Mouse (Mus musculus) G1E-ER4 (cell line): ENCODE data around the gene Prkd2. TPM values are rescaled to one million over a fixed set of nuclear protein-coding genes. Genes with fewer than 3 reads are reported as not detected.

ENCODE experiments used
- GATA1 ChIP-seq: IDR thresholded peaks from one replicate; pipeline ENCODE4 v1.8.0; 2012; ENCODE audit warnings: low read length, inconsistent platforms
- polyA plus RNA-seq: library from polyadenylated mRNA; stranded (reverse); fragments of >175 nt; gene quantifications from 2 replicates; pipeline ENCODE4 v1.2.3, GENCODE M21; 2012

The Prkd2 gene
- polyA plus RNA-seq, 1 experiment: 16.1 TPM

- TF ChIP-seq GATA1: no peak
Observed at GRCm38 (mm10) chr7:16819794-16820193, 22.9 kb upstream of the Prkd2 start.

- TF ChIP-seq GATA1: no peak
Observed at GRCm38 (mm10) chr7:16820271-16820763, 22.4 kb upstream of the Prkd2 start.

GRCm38 (mm10) chr7:16821091-16821490 is 21.6 kb upstream of the Prkd2 start:
- no peak for TF ChIP-seq GATA1

GRCm38 (mm10) chr7:16821669-16822101 is 21.0 kb upstream of the Prkd2 start:
- no peak for TF ChIP-seq GATA1

GRCm38 (mm10) chr7:16823734-16824133 is 19.0 kb upstream of the Prkd2 start:
- no peak for TF ChIP-seq GATA1

- TF ChIP-seq GATA1: no peak
Observed at GRCm38 (mm10) chr7:16825785-16826184, 16.9 kb upstream of the Prkd2 start.

GRCm38 (mm10) chr7:16826571-16826970 is 16.1 kb upstream of the Prkd2 start:
- TF ChIP-seq GATA1: no peak

GRCm38 (mm10) chr7:16827274-16827673 is 15.4 kb upstream of the Prkd2 start:
- no peak for TF ChIP-seq GATA1

- no peak for TF ChIP-seq GATA1
Observed at GRCm38 (mm10) chr7:16830449-16830848, 12.3 kb upstream of the Prkd2 start.

GRCm38 (mm10) chr7:16837916-16838803 is 4.5 kb upstream of the Prkd2 start:
- no peak for TF ChIP-seq GATA1

- TF ChIP-seq GATA1: no peak
Observed at GRCm38 (mm10) chr7:16838804-16839426, 3.8 kb upstream of the Prkd2 start.

GRCm38 (mm10) chr7:16839427-16840108 is 3.1 kb upstream of the Prkd2 start:
- no peak for TF ChIP-seq GATA1

- no peak for TF ChIP-seq GATA1
Observed at GRCm38 (mm10) chr7:16840109-16840491, 2.6 kb upstream of the Prkd2 start.

GRCm38 (mm10) chr7:16841078-16841477 is 1.6 kb upstream of the Prkd2 start:
- TF ChIP-seq GATA1: no peak

- no peak for TF ChIP-seq GATA1
Observed at GRCm38 (mm10) chr7:16841561-16842560, 841 bp upstream of the Prkd2 start.
